Mouse (Mus musculus) testis, adult 2 months (tissue): Measurements from ENCODE around the gene Mvp. TPM values are rescaled to one million over a fixed set of nuclear protein-coding genes. Genes with fewer than 3 reads are reported as not detected.

Experiments used
- H3K27ac ChIP-seq: fragments of 200-500 bp; 2 replicates; pipeline ENCODE4 v1.5.1; 2012; ENCODE audit warnings: low read depth, low read length; ENCODE audit not compliant: control insufficient read depth, insufficient read depth
- H3K27me3 ChIP-seq: fragments of 200-500 bp; 2 replicates; pipeline ENCODE4 v1.6.1; 2012; ENCODE audit warnings: mild to moderate bottlenecking, low read length, moderate library complexity; ENCODE audit not compliant: control insufficient read depth, insufficient read depth
- H3K36me3 ChIP-seq: fragments of 200-500 bp; 2 replicates; pipeline ENCODE4 v1.6.1; 2012; ENCODE audit warnings: mild to moderate bottlenecking, low read length; ENCODE audit not compliant: control insufficient read depth, insufficient read depth
- H3K4me1 ChIP-seq: fragments of 200-500 bp; 2 replicates; pipeline ENCODE4 v1.6.1; 2012; ENCODE audit warnings: low read length; ENCODE audit not compliant: control insufficient read depth, insufficient read depth
- H3K4me3 ChIP-seq: fragments of 200-500 bp; 2 replicates; pipeline ENCODE4 v1.5.1; 2012; ENCODE audit warnings: low read depth, mild to moderate bottlenecking, low read length, moderate library complexity, mixed read lengths; ENCODE audit not compliant: control insufficient read depth
- CTCF ChIP-seq: fragments of 200-500 bp; IDR thresholded peaks from 2 replicates; pipeline ENCODE4 v1.5.1; 2012; ENCODE audit warnings: low read depth, mild to moderate bottlenecking, inconsistent platforms, low read length, moderate library complexity; ENCODE audit not compliant: control insufficient read depth, insufficient read depth, insufficient replicate concordance
- POLR2A ChIP-seq: fragments of 200-500 bp; IDR thresholded peaks from 2 replicates; pipeline ENCODE4 v1.6.1; 2012; ENCODE audit warnings: low read depth, mild to moderate bottlenecking, inconsistent platforms, low read length, moderate library complexity; ENCODE audit not compliant: control insufficient read depth
- polyA plus RNA-seq: library from polyadenylated mRNA; depleted of rRNA; stranded (reverse); fragments of >200 nt; gene quantifications from 2 replicates; pipeline ENCODE4 v1.2.3, GENCODE M21; 2012

The Mvp gene
- polyA plus RNA-seq, 1 experiment = 3.0 TPM

DNA sequence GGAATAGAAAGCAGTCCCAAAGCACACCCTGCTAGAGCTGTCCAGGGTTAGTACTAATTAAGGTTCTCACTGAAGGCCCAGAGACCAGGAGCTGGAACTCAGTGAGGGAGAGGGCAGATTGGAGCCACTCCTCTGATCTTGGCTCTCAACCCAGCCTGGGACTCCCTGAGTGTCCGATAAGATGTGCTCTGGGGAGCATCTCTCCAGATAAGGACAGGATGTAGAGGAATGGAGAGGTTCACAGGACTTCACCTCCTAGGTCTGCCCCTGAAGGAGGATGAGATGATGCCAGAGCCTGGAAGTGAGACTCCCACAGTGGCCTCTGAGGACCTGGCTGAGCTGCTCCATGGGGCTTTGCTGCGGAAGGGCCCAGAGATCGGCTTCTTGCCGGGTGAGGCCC is 62.7 kb downstream of the Mvp start:
- no peak overlapping the region for H3K4me3 ChIP-seq

DNA sequence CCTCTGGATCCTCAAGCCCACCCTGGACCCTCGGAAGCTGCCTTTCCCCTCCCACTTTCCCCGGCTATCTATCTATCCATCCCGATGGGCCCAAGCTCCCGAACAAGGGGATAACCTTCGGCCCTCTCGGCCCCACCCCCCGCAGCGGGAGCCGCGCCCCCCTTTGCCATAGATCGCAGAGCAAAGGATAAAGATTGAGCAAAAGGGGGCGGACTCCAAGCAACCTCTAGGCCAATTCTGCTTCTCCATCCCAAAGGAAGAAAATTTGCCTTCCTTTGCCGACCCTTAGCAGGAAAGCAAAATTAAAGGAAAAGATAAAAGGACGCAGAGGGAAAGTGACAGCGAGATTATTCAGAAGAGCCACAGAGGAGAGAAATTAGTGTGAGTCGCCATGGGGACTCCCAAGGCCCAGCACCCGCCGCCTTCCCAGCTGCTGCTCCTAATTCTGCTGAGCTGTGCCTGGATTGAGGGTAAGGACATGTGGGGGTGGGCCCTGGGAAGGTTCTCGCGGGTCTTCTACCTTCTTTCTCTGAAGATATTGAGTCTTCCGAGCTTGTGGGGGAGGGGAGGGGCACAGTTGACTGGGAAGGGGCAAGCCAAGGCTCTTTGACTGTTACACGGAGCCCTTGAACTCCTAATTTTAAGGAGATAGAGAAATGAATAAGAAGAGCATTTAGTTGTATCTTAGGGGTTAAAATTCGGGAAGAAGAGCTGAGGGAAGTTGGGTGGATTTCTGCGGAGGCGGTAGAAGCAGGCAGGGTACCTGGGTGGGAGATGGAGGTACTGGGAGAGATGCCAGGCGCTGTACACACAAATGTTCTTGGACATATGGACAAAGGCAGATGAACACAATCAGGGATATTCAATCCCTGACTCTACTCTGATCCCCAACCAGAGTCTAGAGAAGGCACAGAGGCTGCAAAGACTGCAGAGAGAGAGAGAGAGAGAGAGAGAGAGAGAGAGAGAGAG is 63.5 kb downstream of the Mvp start:
- Histone ChIP-seq H3K4me1 (peaks cover 29% of the 10 kb centered on the region), H3K36me3 (peaks cover 1% of the 10 kb centered on the region), H3K27me3 (no peaks in the 10 kb centered on the region), H3K27ac (no peak overlapping the region), H3K4me3 (no peak overlapping the region)
- TF ChIP-seq CTCF (no peak), POLR2A (no peak)

More for the DNA sequence above, 62.7 kb downstream of the Mvp start:
- Histone ChIP-seq H3K27ac (no peak overlapping the region), H3K27me3 (no peaks in the 10 kb centered on the region), H3K4me1 (peaks cover 29% of the 10 kb centered on the region), H3K36me3 (no peaks in the 10 kb centered on the region; the same call in none of the 2 replicates)
- TF ChIP-seq POLR2A (no peak), CTCF (no peak)

DNA sequence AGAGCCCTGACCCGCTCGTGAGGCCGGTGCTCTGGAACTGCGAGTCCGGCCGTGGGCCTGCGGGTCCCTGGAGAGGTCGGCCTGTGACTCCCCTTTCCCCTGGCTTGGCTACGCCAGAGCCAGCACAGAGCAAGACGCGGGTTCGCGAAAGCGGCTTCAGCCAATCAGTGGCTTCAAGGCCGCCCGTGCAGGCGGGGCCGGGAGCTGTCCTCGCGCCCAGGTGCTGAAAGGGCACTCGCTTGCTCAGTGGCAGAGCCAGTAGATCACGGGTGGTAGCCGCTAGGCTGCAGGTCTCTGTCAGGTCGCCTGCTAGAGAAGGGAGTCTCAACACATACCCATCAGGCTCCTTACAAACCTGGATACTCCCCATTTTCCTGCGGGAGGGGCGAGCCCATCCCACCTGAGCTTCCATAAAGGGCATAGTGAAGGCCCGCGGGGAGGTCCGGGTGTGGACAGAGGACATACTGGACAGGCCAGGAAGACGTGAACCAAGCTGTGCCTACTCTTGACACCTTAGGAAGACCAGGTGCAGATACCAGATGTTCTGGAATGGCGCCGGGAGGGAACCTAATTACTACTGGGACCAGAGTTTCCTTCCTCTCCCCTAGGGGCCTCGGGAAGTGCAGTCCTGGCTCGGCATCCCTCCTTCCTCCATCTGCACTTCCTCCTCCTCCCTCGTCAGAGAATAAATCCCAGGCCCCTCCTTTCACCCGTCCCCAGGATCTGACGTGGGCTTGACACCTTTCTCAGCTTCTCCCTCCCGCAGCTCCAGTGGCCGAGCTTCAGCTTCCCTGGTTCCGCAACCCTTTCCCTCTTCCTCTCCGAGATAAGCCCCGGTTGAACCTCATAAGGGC is 64.4 kb downstream of the Mvp start, which contains the start of gene Sez6l2:
Sez6l2 (plus strand) TSS at position 771 of the 854 bp plus-strand sequence.
- Histone ChIP-seq H3K27ac (no peak within 1 kb of the TSS), H3K4me1 (peaks cover 29% of the 10 kb centered on the region), H3K27me3 (no peaks in the 10 kb centered on the region), H3K4me3 (peak within 1 kb of the TSS; percentile 31), H3K36me3 (peaks cover 2% of the 10 kb centered on the region)
- TF ChIP-seq POLR2A (no peak), CTCF (no peak)

DNA sequence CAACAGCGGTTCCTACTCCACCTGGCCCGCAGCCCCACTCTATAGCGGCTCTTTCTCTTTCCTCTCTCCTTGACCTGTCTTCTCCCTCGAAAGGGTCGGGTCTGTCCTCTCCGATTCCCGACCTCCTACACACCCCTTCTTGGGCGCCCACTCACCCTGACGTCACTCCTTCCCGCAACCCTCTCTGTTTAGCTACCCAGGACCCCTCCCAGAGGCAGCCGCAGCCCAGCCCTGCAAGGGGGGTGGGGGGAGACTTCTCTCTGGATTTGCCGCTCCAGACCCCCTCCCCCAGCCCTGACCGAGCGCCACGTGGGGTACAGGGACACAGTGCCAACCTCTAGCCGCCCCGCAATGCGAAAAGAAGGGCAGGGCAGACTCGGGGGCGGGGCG is 65.0 kb downstream of the Mvp start, which contains the start of gene Asphd1:
Asphd1 (minus strand) TSS at position 180 of the 390 bp plus-strand sequence.
- H3K27me3 ChIP-seq = no peaks in the 10 kb centered on the region
- TF ChIP-seq CTCF (no peak), POLR2A (no peak)
- no peak within 1 kb of the TSS for H3K27ac ChIP-seq
- H3K4me3 ChIP-seq = peak within 1 kb of the TSS; percentile 31
- H3K4me1 ChIP-seq = peaks cover 29% of the 10 kb centered on the region
- H3K36me3 ChIP-seq = peaks cover 4% of the 10 kb centered on the region

DNA sequence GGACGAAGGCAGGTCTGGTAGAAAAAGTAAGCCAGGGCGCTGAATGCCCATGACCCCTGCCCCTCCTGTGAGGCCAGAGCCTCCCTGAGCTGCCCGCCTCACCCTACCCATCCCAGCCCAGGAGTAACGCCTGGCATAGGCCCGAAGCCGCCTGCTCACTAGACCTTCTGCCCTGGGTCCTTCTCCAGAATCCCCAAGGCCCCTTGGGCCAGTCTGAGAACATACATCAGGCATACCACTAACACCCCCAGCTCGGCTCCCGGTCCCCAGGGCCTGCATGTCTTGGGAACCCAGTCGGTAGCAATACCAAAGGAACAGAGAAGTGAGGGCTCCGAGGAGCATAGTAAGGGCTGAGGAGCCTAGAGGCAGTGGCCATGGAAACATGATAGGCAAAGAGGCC is 65.8 kb downstream of the Mvp start:
- H3K36me3 ChIP-seq = peaks cover 4% of the 10 kb centered on the region
- H3K27ac ChIP-seq = no peak overlapping the region
- peaks cover 29% of the 10 kb centered on the region for H3K4me1 ChIP-seq
- H3K4me3 ChIP-seq = peak overlapping the region; percentile 23
- H3K27me3 ChIP-seq = no peaks in the 10 kb centered on the region
- TF ChIP-seq POLR2A = no peak
- TF ChIP-seq CTCF = no peak

DNA sequence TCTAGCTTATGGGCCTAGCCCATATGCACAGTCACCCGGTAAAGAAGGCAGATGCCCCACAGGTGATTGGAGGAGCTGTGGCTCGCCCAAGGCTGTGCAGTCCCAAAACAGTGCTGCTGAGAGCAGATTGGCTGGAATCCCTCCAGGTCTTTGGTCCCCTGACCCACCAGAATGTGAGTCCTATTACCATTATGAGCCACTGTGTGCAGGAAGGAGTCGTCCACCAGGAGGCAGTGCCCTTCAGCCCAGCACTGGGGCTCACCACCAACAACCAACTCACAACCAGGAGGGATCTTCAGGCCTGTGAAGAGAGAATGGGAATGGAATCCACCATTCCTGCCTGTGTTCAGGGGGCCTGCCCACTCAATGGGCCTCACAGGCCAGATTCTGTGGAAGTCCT is 67.9 kb downstream of the Mvp start:
- Histone ChIP-seq H3K36me3 (peaks cover 4% of the 10 kb centered on the region; the same call in 1 of the 2 replicates), H3K4me1 (peaks cover 29% of the 10 kb centered on the region), H3K27ac (no peak overlapping the region), H3K4me3 (no peak overlapping the region), H3K27me3 (no peaks in the 10 kb centered on the region)
- TF ChIP-seq POLR2A (no peak), CTCF (peak; percentile 46; the same call in 1 of the 2 replicates)
